Mouse (Mus musculus) heart, adult 2 months (tissue): ENCODE results near the gene Rmi1.

Source experiments
- CTCF ChIP-seq: fragments of 200-600 bp; IDR thresholded peaks from 2 replicates; pipeline ENCODE4 v1.8.1; 2022; ENCODE audit warnings: antibody characterized with exemption, mild to moderate bottlenecking, moderate library complexity
- POLR2A ChIP-seq: fragments of 200-500 bp; IDR thresholded peaks from 2 replicates; pipeline ENCODE4 v1.6.1; 2011; ENCODE audit warnings: mild to moderate bottlenecking, low read depth, low read length, control low read depth; ENCODE audit not compliant: insufficient read depth

DNA sequence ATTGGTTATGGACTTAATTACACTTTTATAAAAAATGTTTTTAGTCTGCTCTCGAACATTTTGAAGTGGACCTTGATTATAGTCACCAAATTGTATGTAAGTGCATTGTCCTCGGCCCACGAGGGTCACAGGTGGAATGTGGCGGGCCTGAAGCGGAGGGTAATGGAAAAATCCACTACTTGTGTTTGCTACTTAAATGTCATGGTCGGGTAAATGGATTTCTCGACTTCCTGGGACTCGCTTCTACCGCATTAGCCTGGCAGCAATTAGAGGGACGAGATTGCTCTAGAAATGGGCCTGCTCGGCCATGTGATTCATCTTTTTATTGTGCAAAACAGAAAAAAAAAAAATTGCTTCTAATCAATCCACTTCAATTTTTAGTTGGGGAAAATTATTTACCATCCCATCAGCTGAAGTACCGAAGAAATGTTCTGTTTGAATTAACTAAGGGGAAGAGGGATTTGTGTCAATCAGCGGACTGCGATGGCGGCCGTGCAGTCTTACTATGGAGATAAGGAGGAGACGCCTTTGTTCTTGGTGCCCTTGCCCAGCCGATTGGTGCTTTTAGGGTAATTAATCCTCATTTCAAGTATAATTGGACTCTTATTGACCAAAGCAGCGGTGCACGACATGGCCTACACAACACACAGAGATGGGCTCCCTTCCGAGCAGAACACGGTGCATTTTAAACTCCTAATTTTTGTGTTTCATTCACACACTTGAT lies 48.6 kb downstream of the Rmi1 start:
- TF ChIP-seq CTCF, result no peak
- TF ChIP-seq POLR2A, result no peak
